Mouse (Mus musculus) megakaryocyte, embryonic 14.5 days (primary cell): Measurements from ENCODE around the gene Gm44973. TPM values are rescaled to one million over a fixed set of nuclear protein-coding genes. Genes with fewer than 3 reads are reported as not detected.
"Not testable (repeated sequence)": the region's sequence is repeated elsewhere in the genome, so short reads cannot be mapped to it uniquely, and the experiment has no call there.

Experiments used
- H3K27me3 ChIP-seq: replicated peaks from 2 replicates; pipeline ENCODE3; 2012; ENCODE audit warnings: inconsistent platforms
- H3K36me3 ChIP-seq: replicated peaks from 2 replicates; pipeline ENCODE3; 2012; ENCODE audit warnings: low read length, inconsistent platforms, mixed read lengths
- H3K4me1 ChIP-seq: 2 replicates; pipeline ENCODE4 v1.6.1; 2012; ENCODE audit warnings: inconsistent platforms
- H3K4me3 ChIP-seq: replicated peaks from 2 replicates; pipeline ENCODE3; 2012; ENCODE audit warnings: moderate library complexity, mild to moderate bottlenecking, inconsistent platforms
- H3K9me3 ChIP-seq: 2 replicates; pipeline ENCODE4 v1.6.1; 2012; ENCODE audit warnings: inconsistent platforms
- FLI1 ChIP-seq: IDR thresholded peaks from 2 replicates; pipeline ENCODE4 v1.6.1; 2012; ENCODE audit warnings: low read length, inconsistent platforms, mixed read lengths
- GATA1 ChIP-seq: IDR thresholded peaks from 3 replicates; pipeline ENCODE4 v1.6.1; 2012; ENCODE audit warnings: mixed read lengths, low read length, inconsistent platforms, borderline replicate concordance
- polyA plus RNA-seq: library from polyadenylated mRNA; stranded (reverse); fragments of >175 nt; gene quantifications from 2 replicates; pipeline ENCODE4 v1.2.3, GENCODE M21; 2012; ENCODE audit warnings: low replicate concordance; ENCODE audit not compliant: insufficient read depth

Gene Gm44973
- polyA plus RNA-seq, 1 experiment, result not detected

DNA sequence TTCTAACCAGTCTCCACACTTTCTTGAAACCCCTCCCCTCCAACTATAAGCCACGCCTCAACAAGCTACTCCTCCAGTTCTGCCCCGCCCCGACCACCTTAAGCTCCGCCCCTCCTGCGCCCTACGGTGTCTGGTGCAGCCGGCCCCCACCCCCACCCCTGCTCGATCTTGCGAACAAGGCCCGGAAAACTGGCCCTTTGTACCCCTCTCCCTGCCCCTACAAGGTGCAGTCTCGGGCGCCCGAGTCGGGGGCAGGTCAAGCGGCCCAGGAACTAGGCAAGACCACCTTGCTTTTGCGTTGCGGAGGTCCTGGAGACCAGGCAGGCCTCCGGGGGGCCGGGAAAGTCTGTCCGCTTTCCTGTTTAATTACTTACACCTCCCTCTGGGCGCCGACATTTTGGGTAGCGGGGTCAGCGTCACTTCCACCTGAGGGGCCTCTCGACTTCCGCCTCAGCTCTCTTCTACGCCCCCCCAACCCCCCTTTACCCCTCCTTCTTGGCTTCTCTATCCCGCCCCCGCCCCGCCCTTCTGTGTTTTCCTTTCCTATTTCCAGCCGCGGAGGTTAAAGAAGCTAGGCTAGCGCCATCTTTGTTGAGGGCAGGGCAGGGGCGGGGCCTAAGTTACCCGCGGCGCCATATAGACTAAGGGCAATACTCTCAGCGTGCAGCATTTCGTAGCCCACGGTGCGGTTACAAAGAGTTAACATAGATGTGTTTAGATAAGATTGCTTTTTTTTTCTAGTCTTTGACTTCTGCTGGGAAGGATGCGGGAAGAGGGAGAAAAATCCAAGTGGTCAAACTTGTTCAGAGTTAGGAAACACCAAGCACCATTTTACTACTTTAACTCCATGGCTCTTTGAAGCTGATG, 812 bp upstream of the Gm44973 start, which contains the start of the genes Zfp524 and Fiz1:
Zfp524 (plus strand) TSS at position 165 of the 867 bp plus-strand sequence.
Fiz1 (minus strand) TSS at position 447 of the 867 bp plus-strand sequence.
- Histone ChIP-seq H3K4me3 (peak within 1 kb of the TSS; percentile 94), H3K36me3 (peaks cover 56% of the 10 kb centered on the region), H3K9me3 (0 out of 2 replicates have a peak, but pooled peaks cover 3% of the 10 kb centered on the region), H3K4me1 (peaks cover 49% of the 10 kb centered on the region), H3K27me3 (no peaks in the 10 kb centered on the region)
- TF ChIP-seq FLI1, result no peak
- TF ChIP-seq GATA1, result no peak

DNA sequence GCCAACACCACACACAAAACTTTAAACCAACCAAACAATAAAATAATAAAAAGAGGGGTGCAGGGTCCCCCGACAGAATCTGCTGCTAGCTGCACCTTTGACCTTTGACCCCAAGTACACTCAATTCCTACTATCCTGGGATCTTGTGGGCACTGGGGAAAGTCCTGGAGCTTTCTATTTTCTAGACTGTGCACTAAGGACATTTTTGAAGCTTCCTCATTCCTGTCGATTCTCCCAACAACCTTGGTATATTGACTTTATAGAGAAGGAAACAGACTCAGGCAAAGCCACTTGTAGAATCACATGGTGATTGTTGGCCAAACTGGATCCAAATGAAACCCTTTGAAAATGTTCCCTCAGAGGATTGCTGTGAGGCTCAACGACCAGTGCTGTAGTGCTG, 761 bp downstream of the Gm44973 start:
- no peaks in the 10 kb centered on the region for H3K27me3 ChIP-seq

DNA sequence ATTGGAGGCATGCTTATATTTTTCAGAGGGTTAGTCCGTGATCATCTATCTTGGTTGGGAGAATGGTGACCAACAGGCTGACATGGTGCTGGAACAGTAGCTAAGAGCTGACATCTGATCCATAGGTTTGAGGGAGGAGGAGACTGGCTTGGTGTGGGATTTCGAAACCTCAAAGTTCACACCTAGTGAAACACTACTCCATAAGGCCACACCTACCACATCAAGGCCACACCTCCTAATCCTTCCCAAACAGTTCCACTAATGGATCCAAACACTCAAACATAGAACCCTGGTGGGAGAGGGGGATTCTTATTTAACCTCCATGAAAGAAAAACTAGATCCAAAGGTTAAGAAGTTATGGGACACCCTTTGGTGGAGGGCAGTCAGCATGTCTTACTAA, 1.6 kb downstream of the Gm44973 start:
- no peaks in the 10 kb centered on the region for H3K27me3 ChIP-seq
- TF ChIP-seq FLI1 (no peak), GATA1 (no peak)
- H3K4me1 ChIP-seq, result peaks cover 57% of the 10 kb centered on the region
- no peak overlapping the region for H3K4me3 ChIP-seq
- 0 out of 2 replicates have a peak, but pooled peaks cover 3% of the 10 kb centered on the region for H3K9me3 ChIP-seq
- H3K36me3 ChIP-seq, result peaks cover 40% of the 10 kb centered on the region

More for the DNA sequence above, 761 bp downstream of the Gm44973 start:
- Histone ChIP-seq H3K4me3 (peak overlapping the region; percentile 94), H3K36me3 (peaks cover 41% of the 10 kb centered on the region), H3K9me3 (0 out of 2 replicates have a peak, but pooled peaks cover 3% of the 10 kb centered on the region), H3K4me1 (peaks cover 54% of the 10 kb centered on the region)
- no peak for TF ChIP-seq GATA1
- TF ChIP-seq FLI1, result no peak

DNA sequence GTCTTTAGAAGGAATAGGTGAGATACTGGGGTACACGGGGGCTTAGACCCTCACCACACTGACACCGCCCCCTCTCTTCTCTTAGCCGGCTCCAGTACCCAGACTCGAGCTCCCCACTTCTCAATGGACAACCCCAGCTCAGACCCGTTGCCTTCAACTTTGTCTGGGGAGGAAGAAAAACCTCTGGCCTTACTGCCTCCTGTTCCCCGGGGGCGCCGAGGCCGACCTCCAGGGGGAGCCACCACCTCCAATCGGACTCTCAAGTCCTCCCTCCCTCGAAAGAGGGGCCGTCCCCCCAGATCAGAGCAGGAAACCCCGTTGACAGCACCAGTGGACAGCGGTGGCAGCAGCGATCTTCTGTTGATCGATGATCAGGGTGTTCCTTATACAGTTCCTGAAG, 2.1 kb downstream of the Gm44973 start:
- Histone ChIP-seq H3K9me3 (0 out of 2 replicates have a peak, but pooled peaks cover 3% of the 10 kb centered on the region), H3K36me3 (peaks cover 40% of the 10 kb centered on the region), H3K4me3 (no peak overlapping the region), H3K4me1 (peaks cover 61% of the 10 kb centered on the region), H3K27me3 (no peaks in the 10 kb centered on the region)
- no peak for TF ChIP-seq GATA1
- no peak for TF ChIP-seq FLI1

DNA sequence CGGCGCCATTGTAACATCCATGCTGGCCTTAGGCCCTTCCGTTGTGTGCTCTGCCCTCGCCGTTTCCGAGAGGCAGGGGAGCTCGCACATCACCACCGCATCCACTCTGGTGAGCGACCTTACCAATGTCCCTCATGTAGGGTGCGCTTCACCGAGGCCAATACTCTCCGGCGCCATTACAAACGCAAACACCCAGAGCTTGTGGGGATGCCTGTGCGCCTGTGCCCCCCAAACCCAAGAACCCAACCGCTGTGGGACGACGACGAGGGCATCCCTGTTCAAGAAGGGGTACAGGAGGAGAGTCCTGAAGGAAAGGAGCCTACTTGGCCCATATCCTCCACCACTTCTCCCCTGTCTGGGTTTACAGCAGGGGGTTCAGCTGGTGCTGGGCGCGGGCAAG, 2.6 kb downstream of the Gm44973 start:
- no peak overlapping the region for H3K4me3 ChIP-seq
- peaks cover 40% of the 10 kb centered on the region for H3K36me3 ChIP-seq
- peaks cover 61% of the 10 kb centered on the region for H3K4me1 ChIP-seq
- 0 out of 2 replicates have a peak, but pooled peaks cover 3% of the 10 kb centered on the region for H3K9me3 ChIP-seq
- H3K27me3 ChIP-seq, result no peaks in the 10 kb centered on the region
- no peak for TF ChIP-seq GATA1
- TF ChIP-seq FLI1, result no peak

DNA sequence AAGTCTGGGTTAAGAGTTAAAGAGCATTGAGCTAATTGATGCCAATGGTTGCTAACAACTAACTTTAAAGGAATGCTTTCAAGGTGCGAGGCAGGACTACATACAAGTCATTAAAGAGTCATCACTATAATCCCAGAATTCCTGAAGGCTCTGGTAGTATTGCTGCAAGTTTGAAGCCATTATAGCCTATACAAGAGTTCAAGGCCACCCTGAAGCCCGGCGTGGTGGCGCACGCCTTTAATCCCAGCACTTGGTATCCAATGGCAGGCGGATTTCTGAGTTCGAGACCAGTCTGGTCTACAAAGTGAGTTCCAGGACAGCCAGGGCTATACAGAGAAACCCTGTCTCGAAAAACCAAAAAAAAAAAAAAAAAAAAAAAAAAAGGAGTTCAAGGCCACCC, 4.3 kb downstream of the Gm44973 start:
- Histone ChIP-seq H3K4me3 (peak overlapping the region; percentile 94), H3K36me3 (peaks cover 52% of the 10 kb centered on the region), H3K4me1 (peaks cover 72% of the 10 kb centered on the region)
- H3K9me3 ChIP-seq, H3K27me3 ChIP-seq: not testable (repeated sequence)

DNA sequence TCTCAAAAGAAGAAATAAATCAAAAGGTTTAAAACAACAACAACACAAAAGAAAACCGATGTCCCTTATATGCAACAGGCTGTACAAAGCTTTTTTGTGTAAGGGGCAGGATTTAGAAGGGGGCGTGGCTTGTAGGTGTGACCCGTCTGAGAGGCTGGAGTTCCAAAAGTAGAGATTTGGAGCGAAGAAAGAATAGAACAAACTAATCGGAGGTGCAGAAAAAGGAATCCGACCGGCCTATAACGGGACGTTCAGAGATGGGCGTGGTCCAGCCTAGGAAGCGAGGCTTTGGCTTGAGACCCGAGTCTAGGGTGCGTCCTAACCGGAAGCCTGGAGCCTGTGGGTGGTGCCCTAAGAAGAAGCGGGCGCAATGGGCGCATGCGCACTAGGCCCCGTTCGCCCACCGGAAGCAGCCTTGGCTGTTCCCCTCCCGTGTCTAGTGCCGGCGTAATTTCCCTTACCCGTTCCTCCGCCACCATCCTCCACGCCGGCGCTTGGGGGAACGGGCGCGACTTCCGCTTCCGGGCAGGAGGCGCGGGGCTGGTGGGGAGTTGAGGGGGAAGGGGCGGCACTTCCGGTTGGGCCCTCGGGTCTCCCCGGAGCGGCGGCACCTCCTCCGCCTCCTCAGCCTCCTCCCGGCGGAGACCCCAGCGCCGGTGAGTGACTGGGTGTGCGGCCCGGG, 4.8 kb downstream of the Gm44973 start, which contains the start of the genes Zfp865 and Ccdc106:
Zfp865 (plus strand) TSS at position 377 of the 682 bp plus-strand sequence.
Ccdc106 (plus strand) TSS at position 554 of the 682 bp plus-strand sequence.
- peaks cover 78% of the 10 kb centered on the region for H3K4me1 ChIP-seq
- H3K9me3 ChIP-seq, result 0 out of 2 replicates have a peak, but pooled peaks cover 3% of the 10 kb centered on the region
- peaks cover 57% of the 10 kb centered on the region for H3K36me3 ChIP-seq
- peak within 1 kb of the TSS; percentile 94 for H3K4me3 ChIP-seq
- H3K27me3 ChIP-seq, result no peaks in the 10 kb centered on the region
- no peak for TF ChIP-seq GATA1
- TF ChIP-seq FLI1, result peak; percentile 77

DNA sequence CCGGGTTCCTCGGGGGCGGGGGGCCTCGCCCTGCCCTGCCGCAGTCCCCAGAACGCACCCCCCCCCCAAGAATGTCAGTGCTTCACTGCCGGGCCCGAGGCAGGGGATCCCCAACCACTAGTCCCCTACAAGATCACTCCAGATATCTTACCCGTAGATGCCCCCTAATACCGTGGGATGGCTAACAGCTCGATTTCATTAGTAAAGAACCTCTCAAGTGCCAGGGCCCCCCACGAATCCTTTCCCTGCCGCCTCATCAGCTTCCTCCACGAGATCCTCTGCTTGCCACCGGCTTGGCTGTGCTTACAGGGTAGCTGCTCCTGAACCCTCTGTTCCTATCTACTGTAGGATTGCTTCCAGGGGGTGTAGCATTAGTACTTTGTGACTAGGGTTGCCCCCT, 5.4 kb downstream of the Gm44973 start:
- Histone ChIP-seq H3K36me3 (peaks cover 63% of the 10 kb centered on the region), H3K27me3 (no peaks in the 10 kb centered on the region), H3K4me3 (peak overlapping the region; percentile 94), H3K4me1 (peaks cover 82% of the 10 kb centered on the region), H3K9me3 (0 out of 2 replicates have a peak, but pooled peaks cover 3% of the 10 kb centered on the region)
- TF ChIP-seq FLI1 (no peak), GATA1 (no peak)

DNA sequence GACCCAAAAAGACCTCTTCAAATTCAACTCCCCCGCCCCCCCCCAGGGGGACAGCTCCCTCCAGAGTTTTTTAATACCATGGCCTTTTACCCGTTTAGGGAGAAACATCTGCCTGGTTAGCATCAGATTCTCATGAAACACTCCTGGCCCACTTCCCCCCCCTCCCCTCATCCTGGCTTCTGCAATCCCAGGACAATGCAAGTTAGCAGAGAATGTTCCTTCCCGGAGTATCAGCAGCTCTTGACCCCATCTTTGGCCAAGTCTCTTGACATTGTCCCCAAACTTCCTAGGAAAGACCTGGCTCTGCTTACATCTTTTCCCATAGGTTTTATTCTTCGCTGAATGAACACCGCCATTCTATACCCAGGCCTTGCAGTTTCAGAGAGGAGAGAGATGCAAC, 5.9 kb downstream of the Gm44973 start:
- Histone ChIP-seq H3K27me3 (no peaks in the 10 kb centered on the region), H3K4me3 (peak overlapping the region; percentile 94), H3K9me3 (0 out of 2 replicates have a peak, but pooled peaks cover 3% of the 10 kb centered on the region), H3K4me1 (peaks cover 81% of the 10 kb centered on the region), H3K36me3 (peaks cover 68% of the 10 kb centered on the region)
- TF ChIP-seq FLI1 (no peak), GATA1 (no peak)
